Mouse (Mus musculus) ES-E14 (cell line): ENCODE measurements around the gene Ptcd3. TPM values are rescaled to one million over a fixed set of nuclear protein-coding genes. Genes with fewer than 3 reads are reported as not detected.
"Not testable (repeated sequence)": the region's sequence is repeated elsewhere in the genome, so short reads cannot be mapped to it uniquely, and the experiment has no call there.

ENCODE experiments used
- DNase-seq: peaks from one replicate; pipeline ENCODE4 v3.0.0-alpha.2; 2013; ENCODE audit warnings: low read depth, low spot score
- H3K27ac ChIP-seq: 2 replicates; pipeline ENCODE4 v1.5.1; 2012; ENCODE audit warnings: low read depth, mild to moderate bottlenecking, low read length, moderate library complexity, mixed read lengths; ENCODE audit not compliant: poor library complexity, insufficient read depth, severe bottlenecking
- H3K36me3 ChIP-seq: 2 replicates; pipeline ENCODE4 v1.6.1; 2012; ENCODE audit warnings: mild to moderate bottlenecking, low read length, moderate library complexity, mixed read lengths; ENCODE audit not compliant: control insufficient read depth, poor library complexity, insufficient read depth, severe bottlenecking
- H3K4me1 ChIP-seq, 2 experiments: fragments of 150-350 bp in 1 of 2; sonication (generic) in 1 of 2; 2 replicates each; pipeline ENCODE4 v1.6.1; 2012; ENCODE audit warnings: low read length in 2 of 2, mild to moderate bottlenecking in 1 of 2, mixed read lengths in 1 of 2; ENCODE audit not compliant: control insufficient read depth in 2 of 2, insufficient read depth in 2 of 2, poor library complexity in 1 of 2
- H3K4me3 ChIP-seq, 2 experiments: fragments of 150-350 bp in 1 of 2; sonication (generic) in 1 of 2; 2 replicates each; pipeline ENCODE4 v1.5.1; 2012; ENCODE audit warnings: low read length in 2 of 2, low read depth in 1 of 2, mild to moderate bottlenecking in 1 of 2, mixed read lengths in 1 of 2; ENCODE audit not compliant: insufficient read depth in 1 of 2, poor library complexity in 1 of 2, severe bottlenecking in 1 of 2
- H3K9ac ChIP-seq: 2 replicates; pipeline ENCODE4 v1.6.1; 2012; ENCODE audit warnings: low read depth, mild to moderate bottlenecking, low read length, mixed read lengths; ENCODE audit not compliant: poor library complexity, insufficient read depth, severe bottlenecking
- H3K9me3 ChIP-seq: fragments of 150-350 bp; sonication (generic); 2 replicates; pipeline ENCODE4 v1.6.1; 2012; ENCODE audit warnings: low read depth, mild to moderate bottlenecking, low read length; ENCODE audit not compliant: control insufficient read depth, insufficient read depth
- CHD2 ChIP-seq: IDR thresholded peaks from 2 replicates; pipeline ENCODE4 v1.6.1; 2014; ENCODE audit warnings: mild to moderate bottlenecking, low read depth, low read length, inconsistent platforms
- HCFC1 ChIP-seq: IDR thresholded peaks from 2 replicates; pipeline ENCODE4 v1.6.1; 2012; ENCODE audit warnings: low read length, inconsistent platforms, borderline replicate concordance; ENCODE audit not compliant: insufficient read depth
- MAFK ChIP-seq: IDR thresholded peaks from 2 replicates; pipeline ENCODE4 v1.6.1; 2014; ENCODE audit warnings: mild to moderate bottlenecking, low read depth, low read length, inconsistent platforms; ENCODE audit not compliant: insufficient read depth
- ZC3H11A ChIP-seq: IDR thresholded peaks from 2 replicates; pipeline ENCODE4 v1.6.1; 2012; ENCODE audit warnings: low read depth, mild to moderate bottlenecking, inconsistent platforms, low read length, borderline replicate concordance
- ZNF384 ChIP-seq: IDR thresholded peaks from 2 replicates; pipeline ENCODE4 v1.6.1; 2012; ENCODE audit warnings: low read depth, low read length, inconsistent platforms
- in situ Hi-C, 2 experiments: fragments of 600-800 bp; cut with MboI; formaldehyde crosslinking; loops; one replicate each; pipeline ENCODE4 v1.15.1; 2025; ENCODE audit warnings: low sequenced_read_pairs in 2 of 2, inconsistent platforms in 1 of 2; ENCODE audit not compliant: unreplicated experiment in 2 of 2
- total RNA-seq: library from RNA; depleted of rRNA; stranded (reverse); fragments of 300-350 nt; gene quantifications from 2 replicates; pipeline ENCODE4 v1.2.3, GENCODE M21; 2012

Ptcd3 gene
- total RNA-seq, 1 experiment = 218 TPM

DNA sequence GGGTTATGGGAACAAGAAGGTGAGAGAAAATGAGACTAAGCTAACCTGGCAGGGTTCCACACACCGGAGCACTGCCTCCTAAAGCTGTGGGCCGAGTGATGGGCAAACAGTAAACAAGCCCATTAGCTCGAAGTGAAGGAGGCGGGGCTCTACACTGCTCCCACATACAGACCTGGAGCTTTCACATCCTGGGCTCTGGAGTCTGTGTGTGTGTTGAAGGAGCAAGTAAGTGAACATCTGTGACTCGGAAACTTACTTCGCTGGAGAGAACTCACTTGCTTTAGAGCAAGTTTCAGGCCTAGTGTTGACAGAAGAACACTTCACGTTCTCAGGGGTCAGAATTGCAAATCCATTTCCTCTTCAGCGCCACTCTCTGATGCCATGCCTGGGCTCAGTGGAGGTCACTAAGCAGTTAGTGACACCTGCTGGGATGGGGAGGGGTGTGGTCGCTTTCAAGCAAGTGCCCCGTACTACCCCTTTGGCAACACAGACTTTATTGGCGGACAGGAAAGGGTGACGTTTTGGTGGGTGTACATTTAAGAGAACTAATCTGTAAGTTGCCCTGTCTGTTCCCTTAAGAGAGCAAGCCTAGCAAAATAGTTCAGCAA, 22.4 kb upstream of the Ptcd3 start:
- no peaks in the 10 kb centered on the region for H3K9me3 ChIP-seq
- no peak overlapping the region for H3K4me3 ChIP-seq
- H3K9ac ChIP-seq = no peak overlapping the region
- no peak for DNase-seq
- H3K27ac ChIP-seq = no peak overlapping the region
- in situ Hi-C loops = no loop called here
- no peaks in the 10 kb centered on the region for H3K4me1 ChIP-seq
- TF ChIP-seq HCFC1 = no peak
- TF ChIP-seq CHD2 = no peak
- no peak for TF ChIP-seq ZNF384
- no peak for TF ChIP-seq MAFK
- no peak for TF ChIP-seq ZC3H11A
- H3K36me3 ChIP-seq = peaks cover 33% of the 10 kb centered on the region

GRCm38 (mm10) chr6:71930053-71930452, 21.5 kb upstream of the Ptcd3 start:
- H3K9ac ChIP-seq = no peak overlapping the region
- no peak for DNase-seq
- no peak overlapping the region for H3K27ac ChIP-seq

GRCm38 (mm10) chr6:71927911-71928310, 19.4 kb upstream of the Ptcd3 start:
- no peak overlapping the region for H3K9ac ChIP-seq
- DNase-seq = no peak
- H3K4me3 ChIP-seq = no peak overlapping the region
- in situ Hi-C loops = no loop called here
- TF ChIP-seq ZC3H11A (no peak), CHD2 (no peak), ZNF384 (no peak), HCFC1 (no peak), MAFK (no peak)
- H3K36me3 ChIP-seq = peaks cover 28% of the 10 kb centered on the region
- H3K27ac ChIP-seq = no peak overlapping the region
- H3K4me1 ChIP-seq = no peaks in the 10 kb centered on the region
- no peaks in the 10 kb centered on the region for H3K9me3 ChIP-seq

More at GRCm38 (mm10) chr6:71930053-71930452, 21.5 kb upstream of the Ptcd3 start:
- H3K36me3 ChIP-seq = peaks cover 33% of the 10 kb centered on the region
- no peaks in the 10 kb centered on the region for H3K4me1 ChIP-seq
- in situ Hi-C loops = no loop called here
- H3K9me3 ChIP-seq = no peaks in the 10 kb centered on the region
- no peak overlapping the region for H3K4me3 ChIP-seq
- TF ChIP-seq ZC3H11A (no peak), HCFC1 (no peak), ZNF384 (no peak), CHD2 (no peak), MAFK (no peak)

DNA sequence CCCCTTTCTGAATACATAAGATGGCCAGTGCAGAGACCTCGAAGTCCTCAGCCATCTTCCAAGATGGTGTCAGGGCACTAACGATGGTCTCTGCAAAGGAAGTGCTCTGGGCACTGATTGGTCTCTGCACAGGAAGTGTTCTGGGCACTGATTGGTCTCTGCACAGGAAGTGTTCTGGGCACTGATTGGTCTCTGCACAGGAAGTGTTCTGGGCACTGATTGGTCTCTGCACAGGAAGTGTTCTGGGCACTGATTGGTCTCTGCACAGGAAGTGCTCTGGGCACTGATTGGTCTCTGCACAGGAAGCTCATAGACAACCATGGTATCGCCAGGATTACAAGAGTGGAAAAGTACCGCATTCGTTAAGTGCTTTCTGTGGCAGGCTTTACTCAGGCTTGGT, 16.7 kb upstream of the Ptcd3 start:
- DNase-seq, H3K27ac ChIP-seq, H3K9ac ChIP-seq, in situ Hi-C loops, H3K9me3 ChIP-seq, H3K4me1 ChIP-seq: not testable (repeated sequence)
- H3K36me3 ChIP-seq = peaks cover 30% of the 10 kb centered on the region
- peak; percentile 82 for TF ChIP-seq CHD2
- H3K4me3 ChIP-seq = peak overlapping the region in 1 of 2 experiments; percentile 0; a peak in 1 of 4 replicates

- Histone ChIP-seq H3K36me3 (peaks cover 15% of the 10 kb centered on the region), H3K4me1 (no peaks in the 10 kb centered on the region), H3K27ac (no peak overlapping the region), H3K9me3 (no peaks in the 10 kb centered on the region), H3K4me3 (no peak overlapping the region), H3K9ac (no peak overlapping the region)
- DNase-seq = no peak
- in situ Hi-C loops = no loop called here
- no peak for TF ChIP-seq MAFK
- TF ChIP-seq HCFC1 = no peak
- no peak for TF ChIP-seq CHD2
- no peak for TF ChIP-seq ZNF384
- TF ChIP-seq ZC3H11A = no peak
Measured at GRCm38 (mm10) chr6:71920752-71921151, 12.2 kb upstream of the Ptcd3 start.
